Mouse (Mus musculus) erythroblast, adult 5-6 weeks (primary cell): ENCODE data around the gene Slc25a23. TPM values are rescaled to one million over a fixed set of nuclear protein-coding genes. Genes with fewer than 3 reads are reported as not detected.

Experiments
- ATAC-seq: replicated peaks from 2 replicates; pipeline ENCODE4 v1.8.0; 2016; ENCODE audit warnings: moderate number of reproducible peaks, mild to moderate bottlenecking, moderate TSS enrichment, inconsistent platforms; ENCODE audit not compliant: poor library complexity, low FRiP score, severe bottlenecking
- total RNA-seq, 2 experiments: library from RNA; stranded (forward) in 1 of 2; stranded (reverse) in 1 of 2; fragments of 150-400 nt in 1 of 2; fragments of 200-764, 138-1000 nt in 1 of 2; gene quantifications; 2 replicates each; pipeline versions ENCODE4 v1.2.3 to v1.2.4; 2015 to 2017; ENCODE audit warnings: low replicate concordance in 2 of 2

Gene Slc25a23
- total RNA-seq (2015; ENCODE audit: low replicate concordance) (2.9 and 3.3 TPM in 2 replicates), total RNA-seq (2017; ENCODE audit: low replicate concordance) (1.2 and 4.7 TPM in 2 replicates)

- no peak for ATAC-seq
These were observed at the start of gene Slc25a23 for GRCm38 (mm10) chr17:57059486-57059977. Gene Slc25a23 (minus strand): TSS chr17:57059863.

GRCm38 (mm10) chr17:57108666-57109171 is 49.1 kb upstream of the Slc25a23 start:
- no peak for ATAC-seq

DNA sequence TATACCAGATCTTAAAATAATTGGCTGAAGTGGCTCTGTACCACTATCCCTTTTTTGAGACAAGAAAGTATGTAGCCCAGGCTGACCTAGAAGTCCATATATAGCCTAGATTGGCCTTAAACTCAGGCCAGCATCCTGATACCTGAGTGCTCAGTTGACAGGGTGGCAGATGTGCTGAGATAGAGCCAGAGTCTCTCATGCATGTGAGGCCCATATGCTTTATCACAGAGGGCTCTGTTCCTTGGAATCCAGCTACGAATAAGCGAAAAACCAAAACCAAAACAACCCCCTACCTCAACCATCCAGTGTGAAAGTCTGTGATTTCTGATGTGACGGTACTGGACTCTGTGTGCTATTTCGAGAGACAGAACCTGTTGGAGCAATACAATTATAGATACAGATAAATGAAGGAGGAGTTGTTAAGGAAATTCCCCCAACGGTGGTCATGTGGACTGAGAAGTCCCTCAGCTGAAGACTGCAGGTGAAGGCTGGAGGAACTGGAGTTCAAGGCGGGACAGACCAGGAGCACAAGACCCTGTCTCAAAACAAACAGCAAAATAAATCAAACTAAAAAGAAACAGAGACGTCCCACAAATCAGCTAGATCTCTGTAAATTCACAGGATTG is 48.5 kb upstream of the Slc25a23 start:
- no peak for ATAC-seq

GRCm38 (mm10) chr17:57107064-57107463 is 47.4 kb upstream of the Slc25a23 start:
- ATAC-seq = no peak

DNA sequence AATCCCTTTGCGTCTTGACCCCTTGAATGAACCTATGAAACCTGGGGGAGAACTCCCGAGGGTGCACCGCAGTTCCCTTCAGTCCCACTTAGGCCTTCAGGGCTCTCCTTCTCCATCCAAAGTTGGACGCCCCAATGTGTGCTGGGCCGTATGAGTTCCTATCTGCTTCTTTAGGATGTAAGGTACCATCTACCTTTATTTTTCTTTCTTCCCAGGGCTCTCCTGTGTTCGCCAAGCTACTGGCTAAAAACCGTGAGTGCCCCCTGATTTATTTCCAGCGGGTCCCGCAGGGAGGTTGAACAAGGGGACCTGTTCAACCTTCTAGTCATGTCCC is 46.3 kb upstream of the Slc25a23 start:
- no peak for ATAC-seq

GRCm38 (mm10) chr17:57105181-57106034 is 45.7 kb upstream of the Slc25a23 start, which contains the start of gene Tnfsf9:
Gene Tnfsf9 (plus strand): TSS chr17:57105325.
- ATAC-seq = no peak

DNA sequence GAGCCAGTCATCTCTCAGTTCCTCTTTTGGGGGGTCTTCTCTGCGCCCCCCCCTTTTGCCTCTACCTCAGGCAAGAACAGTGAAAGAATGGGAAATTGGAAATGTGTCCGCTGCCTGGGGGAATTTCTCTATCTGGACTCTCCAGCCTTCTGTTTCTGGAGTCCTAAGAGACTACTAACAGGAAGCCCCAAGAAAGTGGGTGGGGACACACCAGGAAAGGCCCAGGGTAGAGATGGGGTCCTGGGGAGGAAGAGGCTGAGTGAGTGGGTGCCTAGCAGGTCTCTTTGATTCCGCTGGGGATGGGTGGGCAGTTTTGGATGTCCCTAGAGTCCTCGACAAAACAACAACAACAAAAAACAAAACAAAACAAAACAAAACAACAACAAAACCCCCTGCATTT is 44.8 kb upstream of the Slc25a23 start:
- no peak for ATAC-seq

GRCm38 (mm10) chr17:57102276-57102675 is 42.6 kb upstream of the Slc25a23 start:
- ATAC-seq = no peak

GRCm38 (mm10) chr17:57099629-57100325 is 40.1 kb upstream of the Slc25a23 start:
- no peak for ATAC-seq

DNA sequence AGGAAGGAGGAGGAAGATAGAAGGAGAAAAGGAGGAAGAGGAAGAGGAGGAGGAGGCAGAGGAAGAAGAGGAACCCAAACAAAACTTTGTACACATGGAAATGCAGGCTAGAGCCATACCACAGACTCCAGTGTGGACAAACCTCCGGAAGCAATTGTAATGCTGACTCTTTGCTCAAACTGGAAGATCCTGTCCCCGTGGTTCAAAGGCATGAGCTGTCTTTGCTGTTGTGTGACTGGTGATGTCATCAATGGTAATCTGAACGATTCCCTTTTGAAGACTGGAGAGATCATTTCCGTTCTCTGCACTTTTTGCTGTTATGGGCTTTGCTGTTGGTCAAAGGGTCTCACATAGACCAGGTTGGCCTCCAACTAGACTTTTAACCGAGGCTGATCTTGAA is 38.7 kb upstream of the Slc25a23 start:
- ATAC-seq = no peak

GRCm38 (mm10) chr17:57096623-57096920 is 36.9 kb upstream of the Slc25a23 start:
- peak; percentile 48; the same call in 1 of the 2 replicates for ATAC-seq

DNA sequence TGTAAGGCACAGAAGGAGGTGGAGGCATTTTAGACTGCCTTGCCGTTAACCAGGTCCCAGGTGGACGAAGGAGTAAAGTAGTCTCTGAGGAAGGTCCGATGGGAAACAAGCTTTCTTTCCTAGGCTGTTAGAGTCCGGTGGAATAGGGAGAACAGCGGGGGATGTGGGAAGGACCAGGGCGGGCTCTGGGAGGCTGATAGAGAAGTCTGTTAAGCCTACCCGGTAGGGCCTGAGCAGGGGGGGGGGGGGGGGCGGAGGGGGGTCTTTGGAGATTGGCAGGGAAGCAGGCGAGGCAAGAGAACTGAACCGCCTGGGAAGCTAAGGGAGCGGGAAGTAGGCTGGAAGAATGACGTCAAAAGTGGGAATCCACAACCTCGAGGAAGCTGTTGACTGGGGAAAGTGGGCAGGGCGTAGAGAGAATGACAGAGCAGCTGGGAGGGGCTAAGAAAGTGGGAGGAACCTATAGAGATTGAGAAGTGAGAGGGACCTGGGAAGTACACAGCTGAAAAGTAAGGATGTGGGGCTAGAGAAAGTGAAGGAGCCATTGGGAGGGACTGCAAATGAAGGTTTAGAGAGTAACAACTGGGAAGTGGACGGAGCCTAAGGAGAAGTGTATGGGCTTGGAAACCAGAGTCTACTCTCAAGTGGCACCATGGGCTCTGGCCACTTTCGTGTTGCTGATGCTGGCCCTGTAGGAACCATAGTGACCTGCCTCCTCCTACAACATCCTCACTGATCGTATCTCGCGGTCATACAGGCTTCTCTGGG is 36.4 kb upstream of the Slc25a23 start:
- peak; percentile 49; the same call in 1 of the 2 replicates for ATAC-seq

DNA sequence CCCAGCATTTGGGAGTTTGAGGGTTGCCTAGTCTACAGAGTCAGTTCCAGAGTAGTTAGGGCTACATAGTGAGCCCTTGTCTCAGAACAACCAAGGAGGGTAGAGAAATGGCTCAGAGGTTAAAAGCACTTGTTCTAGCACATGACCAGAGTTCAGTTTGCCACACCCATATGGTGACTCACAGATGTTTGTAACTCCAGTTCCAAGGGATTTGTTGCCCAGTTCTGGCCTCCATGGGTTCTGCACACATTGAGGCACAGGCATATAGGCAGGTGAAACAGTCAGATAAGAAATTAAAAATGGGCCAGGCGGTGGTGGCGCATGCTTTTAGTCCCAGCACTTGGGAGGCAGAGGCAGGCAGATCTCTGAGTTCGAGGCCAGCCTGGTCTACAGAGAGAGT is 34.6 kb upstream of the Slc25a23 start:
- ATAC-seq = no peak

DNA sequence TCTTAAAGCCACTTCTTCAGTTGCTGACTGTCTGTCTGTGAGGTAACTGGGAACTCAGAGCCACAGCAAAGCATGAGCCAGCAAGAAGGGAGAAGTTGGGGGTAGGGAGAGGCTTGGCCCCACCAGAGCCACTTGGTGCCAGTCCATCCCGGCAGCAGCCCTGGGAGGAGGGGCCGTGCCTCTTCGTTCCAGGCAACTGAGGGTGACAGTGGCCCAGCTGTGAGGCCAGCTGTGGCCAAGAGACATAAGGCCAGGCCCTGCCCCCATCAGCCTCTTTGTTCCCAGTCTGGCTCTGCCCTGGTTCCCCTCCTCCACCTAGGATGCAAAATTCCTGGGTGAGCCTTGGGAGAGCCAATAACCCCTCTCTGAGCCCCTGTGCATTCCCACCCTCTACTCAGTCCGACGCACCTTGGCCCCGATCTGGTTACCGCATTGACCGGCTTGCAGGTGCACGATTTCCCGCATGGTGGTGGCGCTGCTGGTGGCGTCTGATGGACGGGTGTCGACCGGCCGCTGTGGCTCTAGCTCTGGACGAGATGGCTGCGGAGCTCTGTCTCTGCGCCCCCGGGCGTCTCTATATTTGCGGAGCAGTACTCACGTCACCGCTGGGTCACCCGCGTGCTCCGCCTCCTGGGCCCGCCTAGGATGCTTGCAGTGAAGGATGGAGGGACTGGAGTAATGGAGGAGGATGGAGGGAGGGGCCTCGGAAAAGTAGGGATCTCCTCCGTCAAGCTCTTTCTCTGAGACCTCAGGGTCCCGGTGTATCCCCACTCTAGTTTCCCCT is 27.6 kb upstream of the Slc25a23 start, which contains the start of gene Tubb4a:
Gene Tubb4a, minus strand, starts transcription at position 734 of the 784 bp plus-strand sequence.
- ATAC-seq = no peak; the same call in 1 of the 2 replicates

DNA sequence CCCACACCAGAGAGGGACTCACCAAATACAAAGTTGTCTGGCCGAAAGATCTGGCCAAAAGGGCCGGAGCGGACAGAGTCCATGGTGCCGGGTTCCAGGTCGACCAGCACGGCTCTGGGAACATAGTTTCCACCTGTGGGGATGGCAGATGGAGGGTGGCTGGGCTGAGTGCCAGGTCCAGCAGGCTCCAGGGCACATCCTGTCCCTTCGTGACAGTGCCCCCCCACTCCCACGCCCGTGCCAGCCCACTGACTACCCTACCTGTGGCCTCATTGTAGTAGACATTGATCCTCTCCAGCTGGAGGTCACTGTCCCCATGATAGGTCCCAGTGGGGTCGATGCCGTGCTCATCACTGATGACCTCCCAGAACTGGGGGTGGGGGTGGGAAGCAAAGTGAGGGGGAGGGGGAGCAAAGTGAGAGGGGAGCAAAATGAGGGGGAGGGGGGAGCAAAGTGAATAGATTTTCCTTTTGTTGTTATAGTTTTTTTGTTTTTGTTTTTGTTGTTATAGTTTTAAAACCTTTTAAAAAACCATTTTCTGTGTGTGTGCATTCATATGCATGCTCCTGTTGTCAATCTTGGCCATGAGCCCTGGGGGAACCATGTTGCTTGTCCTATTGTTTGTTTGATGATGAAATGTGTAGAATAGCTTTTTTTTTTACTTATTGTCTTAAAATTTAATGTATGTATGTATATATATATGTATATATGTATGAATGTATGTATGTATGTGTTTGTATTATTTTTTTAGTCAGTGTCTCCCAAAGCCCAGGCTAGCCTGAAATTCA is 26.5 kb upstream of the Slc25a23 start:
- no peak for ATAC-seq

DNA sequence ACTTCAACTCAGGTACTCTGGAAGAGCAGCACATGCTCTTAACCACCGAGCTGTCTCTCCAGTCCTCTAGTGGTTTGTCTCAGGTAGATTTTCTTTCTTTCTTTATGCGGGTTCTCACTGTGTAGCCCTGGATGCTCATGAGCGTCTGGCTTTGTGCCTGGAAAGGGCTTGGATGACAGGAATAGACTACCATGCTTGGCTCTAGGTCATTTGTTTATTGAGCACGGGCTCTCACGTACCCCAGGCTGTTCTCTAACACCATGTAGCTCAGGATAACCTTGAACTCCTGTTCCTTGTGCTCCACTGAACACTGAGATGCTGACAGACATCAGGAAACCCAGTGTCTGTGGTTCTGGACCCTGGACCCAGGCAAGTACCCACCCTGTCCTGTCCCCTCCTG is 22.8 kb upstream of the Slc25a23 start:
- no peak for ATAC-seq

GRCm38 (mm10) chr17:57081234-57081842 is 21.7 kb upstream of the Slc25a23 start:
- ATAC-seq = no peak

- no peak for ATAC-seq
These were observed 20.3 kb upstream of the Slc25a23 start for GRCm38 (mm10) chr17:57079919-57080318.
